Mouse (Mus musculus): ENCODE results near the gene Gys1.

- TF ChIP-seq CTCF (IDR thresholded peaks at IDR 0.05; ENCODE audit: low read depth) (no peak), EP300 (optimal IDR thresholded peaks at IDR 0.05) (no peak)
Observed at GRCm38 (mm10) chr7:45415636-45416035, 19.0 kb upstream of the Gys1 start.

All from stomach, postnatal 0 days (tissue).